Mouse (Mus musculus) heart, embryonic 15.5 days (tissue): ENCODE data around the gene Sox9. TPM values are rescaled to one million over a fixed set of nuclear protein-coding genes. Genes with fewer than 3 reads are reported as not detected.
A peak's percentile ranks its signal among the peaks of the same experiment; 100 is the strongest.

ENCODE experiments used
- ATAC-seq: fragments of 200-750 bp; cut with Nextera tagmentation; replicated peaks from 2 replicates; pipeline ENCODE4 v1.8.0; 2017; ENCODE audit warnings: low read depth, moderate TSS enrichment; ENCODE audit not compliant: insufficient number of reproducible peaks, insufficient read depth, low FRiP score
- H3K27ac ChIP-seq: fragments of 300-500 bp; sonication (generic); 2 replicates; pipeline ENCODE4 v1.5.1; 2015; ENCODE audit warnings: mild to moderate bottlenecking, inconsistent platforms
- H3K27me3 ChIP-seq: fragments of 300-500 bp; sonication (generic); 2 replicates; pipeline ENCODE4 v1.6.1; 2015; ENCODE audit warnings: inconsistent platforms
- H3K36me3 ChIP-seq: fragments of 300-500 bp; sonication (generic); 2 replicates; pipeline ENCODE4 v1.6.1; 2015; ENCODE audit warnings: mild to moderate bottlenecking, inconsistent platforms
- H3K4me1 ChIP-seq: fragments of 300-500 bp; sonication (generic); replicated peaks from 2 replicates; pipeline ENCODE4 v1.6.1; 2015; ENCODE audit warnings: inconsistent platforms
- H3K4me2 ChIP-seq: fragments of 300-500 bp; sonication (generic); 2 replicates; pipeline ENCODE4 v1.6.1; 2015; ENCODE audit warnings: inconsistent platforms, mild to moderate bottlenecking, moderate library complexity
- H3K4me3 ChIP-seq: fragments of 300-500 bp; sonication (generic); 2 replicates; pipeline ENCODE4 v1.5.1; 2015; ENCODE audit warnings: mild to moderate bottlenecking, inconsistent platforms
- H3K9ac ChIP-seq: fragments of 300-500 bp; sonication (generic); 2 replicates; pipeline ENCODE4 v1.6.1; 2015; ENCODE audit warnings: mild to moderate bottlenecking, inconsistent platforms
- H3K9me3 ChIP-seq: fragments of 300-500 bp; sonication (generic); replicated peaks from 2 replicates; pipeline ENCODE4 v1.6.1; 2016; ENCODE audit warnings: inconsistent platforms
- WGBS: fragments of 180-500 bp; shearing (Covaris S2); methylation state at CpG from one replicate; pipeline ENCODE4 v1.1.7; 2015; ENCODE audit warnings: mixed read lengths; 5-methylcytosine and 5-hydroxymethylcytosine counted together
- polyA plus RNA-seq: library from polyadenylated mRNA; unstranded; fragments of >200 nt; fragmentation: Nextera tagmentation; extraction: Ambion mirVana; gene quantifications from 2 replicates; pipeline ENCODE4 v1.2.1, GENCODE M21; 2015

Gene Sox9
- 24.7 and 27.7 TPM in 2 replicates for polyA plus RNA-seq

DNA sequence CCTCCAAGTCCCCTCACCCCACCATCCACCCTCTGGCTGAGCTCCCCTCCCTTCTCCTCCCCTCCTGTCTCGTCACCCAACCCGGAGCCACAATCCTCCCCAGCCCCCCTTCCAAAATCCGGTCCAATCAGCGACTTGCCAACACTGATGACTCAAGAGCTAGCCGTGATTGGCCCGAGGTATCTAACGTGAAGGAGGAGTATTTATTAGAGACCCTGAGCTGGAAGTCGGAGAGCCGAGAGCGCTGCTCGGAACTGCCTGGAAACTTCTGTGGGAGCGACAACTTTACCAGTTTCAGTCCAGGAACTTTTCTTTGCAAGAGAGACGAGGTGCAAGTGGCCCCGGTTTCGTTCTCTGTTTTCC, at the start of gene Sox9:
Sox9 (plus strand) TSS at position 231 of the 363 bp plus-strand sequence.
- ATAC-seq, result peak; percentile 70
- WGBS, result under 1% methylated on average over 15 of the region's 15 CpGs
- no peaks in the 10 kb centered on the region for H3K9me3 ChIP-seq
- peak within 1 kb of the TSS; percentile 87 for H3K4me2 ChIP-seq
- H3K27me3 ChIP-seq, result peaks cover 84% of the 10 kb centered on the region
- no peaks in the 10 kb centered on the region for H3K36me3 ChIP-seq
- peak within 1 kb of the TSS; percentile 59 for H3K4me3 ChIP-seq
- H3K4me1 ChIP-seq, result peaks cover 44% of the 10 kb centered on the region
- H3K9ac ChIP-seq, result peak within 1 kb of the TSS; percentile 59
- peak within 1 kb of the TSS; percentile 75 for H3K27ac ChIP-seq

DNA sequence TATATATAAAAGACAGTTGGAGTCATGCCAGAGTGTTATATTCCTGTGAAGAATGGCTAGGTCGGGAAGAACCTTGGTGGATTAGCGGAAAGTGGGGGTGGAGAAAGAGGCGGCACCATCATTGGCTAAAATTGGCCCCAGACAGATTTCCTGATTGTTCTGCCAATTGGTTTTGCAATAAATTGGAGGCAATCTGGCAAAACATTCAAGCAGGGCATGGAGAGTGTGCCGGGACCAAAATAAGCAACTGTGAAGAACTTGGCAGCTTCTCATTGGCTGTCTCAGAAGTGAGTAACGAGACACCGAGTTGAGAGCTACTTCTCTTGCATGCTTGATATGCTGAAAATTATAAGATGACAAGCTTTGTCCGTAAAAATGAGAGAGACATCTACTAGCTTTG, 49.6 kb upstream of the Sox9 start:
- ATAC-seq, result no peak
- H3K4me3 ChIP-seq, result no peak overlapping the region
- no peak overlapping the region for H3K9ac ChIP-seq
- no peak overlapping the region for H3K4me2 ChIP-seq
- no peaks in the 10 kb centered on the region for H3K27me3 ChIP-seq
- no peak overlapping the region for H3K27ac ChIP-seq
- no peaks in the 10 kb centered on the region for H3K36me3 ChIP-seq
- 60% methylated on average over 7 of the region's 7 CpGs for WGBS
- H3K9me3 ChIP-seq, result no peaks in the 10 kb centered on the region
- peaks cover 10% of the 10 kb centered on the region for H3K4me1 ChIP-seq

DNA sequence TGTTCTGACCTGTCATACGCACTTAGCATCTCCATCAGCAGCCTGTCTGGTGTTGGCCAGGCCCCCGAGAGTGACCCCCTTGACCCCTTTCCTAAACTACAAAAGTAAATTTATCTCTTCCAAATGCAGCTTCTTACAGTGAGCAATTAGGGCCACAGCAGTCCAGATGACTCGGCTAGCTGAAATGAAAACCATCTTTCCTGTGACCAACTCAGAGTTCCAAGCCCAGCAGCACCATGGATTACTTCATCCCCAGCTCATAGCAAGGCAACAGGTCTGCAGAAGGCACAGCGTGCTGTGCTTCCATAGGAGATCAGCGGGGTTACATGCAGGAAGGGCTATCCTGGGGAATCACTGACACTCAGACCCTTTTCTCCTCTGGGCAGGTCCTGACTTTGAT, 45.0 kb upstream of the Sox9 start:
- Histone ChIP-seq H3K9me3 (no peaks in the 10 kb centered on the region), H3K36me3 (no peaks in the 10 kb centered on the region), H3K9ac (no peak overlapping the region), H3K4me2 (no peak overlapping the region), H3K4me3 (no peak overlapping the region), H3K4me1 (no peaks in the 10 kb centered on the region), H3K27me3 (no peaks in the 10 kb centered on the region), H3K27ac (no peak overlapping the region)
- 59% methylated on average over 5 of the region's 5 CpGs for WGBS
- no peak for ATAC-seq

DNA sequence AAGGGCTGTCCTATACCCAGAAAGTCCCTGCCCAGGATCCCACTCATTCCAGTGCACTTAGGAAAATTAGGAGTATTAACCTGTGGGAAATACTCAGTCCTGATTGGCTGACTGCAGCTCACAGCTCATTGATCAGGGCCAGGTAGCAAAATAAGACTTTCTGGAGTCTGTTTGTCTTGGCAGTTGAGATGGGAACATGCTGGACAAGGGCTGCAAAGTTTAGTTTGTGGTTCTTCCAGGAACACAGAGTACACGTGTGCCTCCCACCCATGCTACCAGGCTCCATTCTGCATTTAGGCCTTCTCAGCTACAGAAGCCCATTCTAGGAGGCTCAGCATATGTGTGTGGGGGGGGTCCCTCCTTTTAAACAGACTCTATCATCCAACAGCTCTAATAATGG, 42.3 kb upstream of the Sox9 start:
- ATAC-seq, result no peak
- Histone ChIP-seq H3K9ac (no peak overlapping the region), H3K4me3 (no peak overlapping the region), H3K27ac (no peak overlapping the region), H3K36me3 (no peaks in the 10 kb centered on the region), H3K9me3 (no peaks in the 10 kb centered on the region), H3K4me1 (no peaks in the 10 kb centered on the region), H3K4me2 (no peak overlapping the region), H3K27me3 (no peaks in the 10 kb centered on the region)
- WGBS, result 74% methylated on average over 1 of the region's 1 CpGs

DNA sequence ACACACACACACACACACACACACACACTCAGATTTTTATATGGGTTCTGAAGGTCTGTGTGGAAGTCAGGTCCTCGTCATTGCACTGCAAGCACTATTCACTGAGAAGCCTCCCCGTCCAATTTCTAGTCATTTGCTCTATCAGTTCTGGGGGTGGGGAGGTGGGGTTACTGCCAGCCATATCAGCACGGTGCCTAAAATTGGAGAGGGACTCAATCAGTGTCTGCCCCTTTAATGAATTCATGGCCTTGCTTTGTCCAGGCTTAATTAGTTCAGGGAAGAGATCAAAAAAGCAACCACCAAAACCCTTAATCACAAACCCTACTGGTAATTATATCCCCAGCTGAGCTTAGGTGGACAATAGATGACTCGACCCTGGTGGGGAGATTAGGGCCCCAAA, 25.5 kb upstream of the Sox9 start:
- no peak overlapping the region for H3K4me3 ChIP-seq
- H3K9ac ChIP-seq, result no peak overlapping the region
- no peak for ATAC-seq
- H3K4me1 ChIP-seq, result no peaks in the 10 kb centered on the region
- H3K36me3 ChIP-seq, result no peaks in the 10 kb centered on the region
- no peak overlapping the region for H3K27ac ChIP-seq
- H3K4me2 ChIP-seq, result no peak overlapping the region
- no peaks in the 10 kb centered on the region for H3K9me3 ChIP-seq
- WGBS, result 59% methylated on average over 4 of the region's 4 CpGs
- H3K27me3 ChIP-seq, result no peaks in the 10 kb centered on the region

DNA sequence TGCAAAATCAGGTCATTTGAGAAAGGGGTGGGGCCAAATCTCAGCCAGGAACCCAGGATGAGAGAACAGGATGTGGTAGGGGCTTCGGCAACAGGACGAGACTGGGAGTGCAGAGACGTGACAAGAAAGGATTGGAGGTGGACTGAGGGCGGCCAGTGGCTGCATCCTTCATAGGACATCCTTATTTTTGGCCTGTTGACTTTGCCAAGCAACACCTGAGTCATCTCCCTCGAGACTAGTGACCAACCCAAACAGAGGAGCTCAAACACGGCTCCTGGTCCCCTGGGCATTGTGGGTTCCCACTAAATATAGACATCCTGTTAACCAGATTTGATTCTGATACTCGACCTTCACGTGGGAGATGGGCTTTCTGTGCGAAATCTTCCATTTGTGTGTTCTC, 24.0 kb upstream of the Sox9 start:
- 61% methylated on average over 9 of the region's 9 CpGs for WGBS
- no peaks in the 10 kb centered on the region for H3K27me3 ChIP-seq
- no peak overlapping the region for H3K27ac ChIP-seq
- no peak for ATAC-seq
- no peak overlapping the region for H3K4me2 ChIP-seq
- H3K4me1 ChIP-seq, result no peaks in the 10 kb centered on the region
- no peaks in the 10 kb centered on the region for H3K36me3 ChIP-seq
- H3K4me3 ChIP-seq, result no peak overlapping the region
- no peak overlapping the region for H3K9ac ChIP-seq
- H3K9me3 ChIP-seq, result no peaks in the 10 kb centered on the region

DNA sequence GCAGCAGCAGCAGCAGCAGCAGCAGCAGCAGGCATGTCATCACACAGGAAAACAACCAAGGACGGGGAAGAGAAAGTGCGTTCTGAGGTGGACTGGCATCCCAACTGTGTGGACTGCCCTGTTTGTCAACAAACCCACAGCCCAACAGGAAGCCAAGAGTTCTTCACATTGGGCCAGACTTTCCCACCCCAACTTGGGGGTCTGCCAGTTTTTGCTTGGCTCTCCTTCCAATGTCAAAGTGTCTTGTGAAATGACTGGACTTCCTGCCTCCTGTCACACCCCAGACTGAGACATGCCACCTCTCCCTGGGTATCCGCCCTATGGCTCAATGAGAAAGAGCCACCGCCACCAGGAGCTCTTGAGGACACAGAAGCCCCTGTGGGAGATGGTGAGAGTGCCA, 15.1 kb upstream of the Sox9 start:
- Histone ChIP-seq H3K9ac (no peak overlapping the region), H3K4me1 (no peaks in the 10 kb centered on the region), H3K27me3 (no peaks in the 10 kb centered on the region), H3K36me3 (no peaks in the 10 kb centered on the region), H3K4me3 (no peak overlapping the region), H3K9me3 (no peaks in the 10 kb centered on the region), H3K27ac (no peak overlapping the region), H3K4me2 (no peak overlapping the region)
- no peak for ATAC-seq
- 74% methylated on average over 4 of the region's 4 CpGs for WGBS

DNA sequence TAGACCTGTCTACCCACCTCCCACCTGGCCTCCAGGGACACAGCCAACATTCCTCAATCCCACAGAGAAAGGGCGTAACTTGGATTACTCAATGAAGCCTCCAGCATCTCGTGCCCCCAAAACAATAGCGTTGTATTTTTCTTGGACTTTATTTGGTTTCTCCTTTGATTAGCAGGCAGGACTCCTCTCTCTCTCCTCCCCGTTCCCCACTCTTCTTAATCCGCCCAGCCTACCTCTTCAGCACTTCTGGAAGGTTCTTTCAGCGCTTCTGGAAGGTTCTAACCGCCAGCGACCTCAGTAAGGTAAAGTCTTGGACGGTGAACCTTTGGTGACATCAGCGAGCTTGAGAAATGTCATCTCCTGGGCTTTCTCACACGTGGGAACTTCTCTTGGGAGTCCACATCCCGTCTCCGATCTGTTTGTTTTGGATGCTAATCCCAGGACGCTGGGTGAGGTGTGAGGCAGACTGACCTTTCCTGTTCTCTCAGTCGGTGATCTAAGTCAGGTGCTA, 14.4 kb upstream of the Sox9 start:
- no peak overlapping the region for H3K27ac ChIP-seq
- no peak overlapping the region for H3K4me3 ChIP-seq
- H3K9me3 ChIP-seq, result no peaks in the 10 kb centered on the region
- no peak overlapping the region for H3K4me2 ChIP-seq
- ATAC-seq, result no peak
- H3K4me1 ChIP-seq, result no peaks in the 10 kb centered on the region
- H3K27me3 ChIP-seq, result no peaks in the 10 kb centered on the region
- H3K9ac ChIP-seq, result no peak overlapping the region
- WGBS, result 68% methylated on average over 15 of the region's 15 CpGs
- no peaks in the 10 kb centered on the region for H3K36me3 ChIP-seq

DNA sequence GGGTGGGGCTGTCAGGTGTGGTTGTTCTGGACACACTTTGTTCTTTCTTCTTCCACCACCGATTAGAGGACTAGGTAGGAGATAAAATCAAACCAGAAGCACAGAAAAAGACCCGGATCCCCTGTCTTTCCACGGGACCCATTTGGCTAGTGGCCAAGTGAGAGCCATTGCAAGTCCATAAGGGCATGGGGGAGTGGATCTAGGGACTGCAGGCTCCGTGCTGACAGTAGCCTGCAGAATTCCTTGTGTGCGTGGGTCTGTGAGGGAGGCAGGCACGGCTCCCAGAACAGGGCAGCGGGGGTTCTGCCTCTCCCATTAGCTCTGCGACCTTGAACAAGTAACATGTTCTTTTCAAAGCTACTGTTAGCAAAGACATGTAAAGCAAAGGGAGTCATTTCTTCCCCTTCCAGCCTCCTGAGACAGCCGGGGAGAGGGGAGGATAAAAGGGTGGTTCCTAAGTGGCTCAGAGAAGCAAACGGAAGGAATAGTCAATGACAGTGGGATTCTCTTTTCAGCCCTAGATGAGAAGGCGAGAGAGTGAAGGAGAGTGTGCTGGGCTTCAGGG, 9.2 kb upstream of the Sox9 start:
- Histone ChIP-seq H3K9ac (no peak overlapping the region), H3K36me3 (no peaks in the 10 kb centered on the region), H3K27me3 (peaks cover 41% of the 10 kb centered on the region), H3K4me2 (no peak overlapping the region), H3K27ac (no peak overlapping the region), H3K4me3 (no peak overlapping the region), H3K4me1 (no peaks in the 10 kb centered on the region), H3K9me3 (no peaks in the 10 kb centered on the region)
- no peak for ATAC-seq
- WGBS, result 37% methylated on average over 11 of the region's 11 CpGs

DNA sequence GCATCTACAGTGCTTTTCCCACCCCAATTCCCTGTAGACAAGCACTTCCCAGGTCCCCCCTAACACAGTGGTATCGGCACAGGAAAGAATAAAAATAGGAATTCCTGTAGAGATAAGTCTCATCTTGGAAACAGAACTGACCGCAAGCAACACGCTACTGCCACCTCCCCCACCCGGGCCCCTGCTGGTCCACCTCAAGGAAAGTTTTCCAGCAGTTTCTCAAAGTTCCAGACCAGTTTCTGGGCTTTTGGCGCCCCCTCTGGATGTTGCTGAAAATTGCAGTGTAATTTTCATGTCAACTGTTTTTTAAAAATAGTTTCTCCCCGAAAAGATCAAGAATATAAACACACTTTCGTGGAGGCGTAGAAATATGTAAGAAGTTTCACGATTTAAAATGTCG, 2.3 kb upstream of the Sox9 start:
- Histone ChIP-seq H3K9ac (no peak overlapping the region), H3K27me3 (peaks cover 88% of the 10 kb centered on the region), H3K9me3 (no peaks in the 10 kb centered on the region), H3K4me3 (no peak overlapping the region), H3K4me1 (peaks cover 38% of the 10 kb centered on the region), H3K4me2 (0 out of 2 replicates have a peak overlapping the region, but pooled peaks have one; percentile 8), H3K36me3 (no peaks in the 10 kb centered on the region), H3K27ac (no peak overlapping the region)
- no peak for ATAC-seq
- 1% methylated on average over 10 of the region's 10 CpGs for WGBS

DNA sequence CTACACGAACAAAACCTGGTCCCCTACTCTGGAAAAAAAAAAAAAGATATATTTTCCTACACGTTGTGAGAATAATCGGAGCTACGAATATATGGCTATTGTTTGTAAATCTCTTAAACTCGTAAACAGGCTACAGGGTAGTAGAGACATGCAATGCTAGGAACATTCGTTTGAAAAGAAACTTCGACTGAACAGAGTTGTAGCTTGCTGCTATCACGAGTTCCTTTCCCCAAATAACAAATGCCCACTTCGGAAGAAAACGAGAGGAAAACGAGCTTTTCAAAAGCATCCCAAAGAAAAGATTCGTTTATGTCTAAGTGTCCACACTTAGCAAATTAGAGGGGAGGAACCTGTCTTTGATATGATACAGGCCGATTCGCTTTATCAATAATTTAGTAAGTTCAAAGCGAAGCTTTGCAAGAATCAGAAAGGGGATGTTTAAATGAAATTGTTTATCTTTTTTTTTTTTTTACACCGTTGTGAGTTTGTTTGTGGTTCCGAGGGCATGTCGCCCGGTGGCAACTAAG, 1.6 kb upstream of the Sox9 start:
- peaks cover 44% of the 10 kb centered on the region for H3K4me1 ChIP-seq
- H3K4me2 ChIP-seq, result peak overlapping the region; percentile 87
- no peaks in the 10 kb centered on the region for H3K9me3 ChIP-seq
- peaks cover 87% of the 10 kb centered on the region for H3K27me3 ChIP-seq
- no peak overlapping the region for H3K9ac ChIP-seq
- H3K4me3 ChIP-seq, result no peak overlapping the region
- no peaks in the 10 kb centered on the region for H3K36me3 ChIP-seq
- H3K27ac ChIP-seq, result no peak overlapping the region; the same call in 1 of the 2 replicates
- ATAC-seq, result no peak
- 7% methylated on average over 19 of the region's 19 CpGs for WGBS
